Mouse (Mus musculus): Measurements from ENCODE around the gene Usp5. TPM values are rescaled to one million over a fixed set of nuclear protein-coding genes. Genes with fewer than 3 reads are reported as not detected.
"Not testable (repeated sequence)": the region's sequence is repeated elsewhere in the genome, so short reads cannot be mapped to it uniquely, and the experiment has no call there.

Usp5 gene
- polyA plus RNA-seq, 1 experiment: 66.2 TPM

DNA sequence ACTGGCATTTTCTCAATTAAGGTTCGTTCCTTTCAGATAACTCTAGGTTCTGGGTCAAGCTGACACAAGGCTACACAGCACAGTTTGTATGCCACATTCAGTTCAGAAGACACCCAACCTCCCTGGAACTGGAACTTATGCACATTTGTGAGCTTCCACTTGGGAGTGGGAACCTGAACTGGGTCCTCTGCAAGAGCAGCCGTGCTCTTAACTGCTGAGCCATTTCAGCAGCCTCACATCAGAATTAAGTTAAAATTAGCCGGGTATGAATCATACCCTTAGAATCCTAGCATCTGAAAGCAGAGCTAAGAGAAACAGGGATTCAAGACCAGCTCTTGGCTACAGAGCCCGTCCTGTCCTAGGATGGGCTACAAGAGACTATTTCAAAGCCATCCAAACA, 21.9 kb downstream of the Usp5 start:
- Histone ChIP-seq H3K4me1 (ENCODE audit: control insufficient read depth, insufficient read depth, low read length) (peaks cover 32% of the 10 kb centered on the region; the same call in 1 of the 2 replicates), H3K36me3 (ENCODE audit: control insufficient read depth, insufficient read depth, low read length) (peaks cover 4% of the 10 kb centered on the region), H3K27me3 (replicated peaks; ENCODE audit: control insufficient read depth, insufficient read depth, low read length) (no peaks in the 10 kb centered on the region), H3K27ac (ENCODE audit: insufficient read depth, low read depth, low read length) (peak overlapping the region; percentile 94; the same call in 1 of the 2 replicates), H3K4me3 (ENCODE audit: insufficient read depth, low read depth, low read length) (no peak overlapping the region)
- no peak for DNase-seq
- TF ChIP-seq POLR2A (IDR thresholded peaks at IDR 0.05; ENCODE audit: low read depth, low read length) (no peak), CTCF (conservative IDR thresholded peaks at IDR 0.05; ENCODE audit: insufficient read depth, insufficient read length, low read depth, low read length) (no peak)
- WGBS: 81% methylated on average over 4 of the region's 4 CpGs

DNA sequence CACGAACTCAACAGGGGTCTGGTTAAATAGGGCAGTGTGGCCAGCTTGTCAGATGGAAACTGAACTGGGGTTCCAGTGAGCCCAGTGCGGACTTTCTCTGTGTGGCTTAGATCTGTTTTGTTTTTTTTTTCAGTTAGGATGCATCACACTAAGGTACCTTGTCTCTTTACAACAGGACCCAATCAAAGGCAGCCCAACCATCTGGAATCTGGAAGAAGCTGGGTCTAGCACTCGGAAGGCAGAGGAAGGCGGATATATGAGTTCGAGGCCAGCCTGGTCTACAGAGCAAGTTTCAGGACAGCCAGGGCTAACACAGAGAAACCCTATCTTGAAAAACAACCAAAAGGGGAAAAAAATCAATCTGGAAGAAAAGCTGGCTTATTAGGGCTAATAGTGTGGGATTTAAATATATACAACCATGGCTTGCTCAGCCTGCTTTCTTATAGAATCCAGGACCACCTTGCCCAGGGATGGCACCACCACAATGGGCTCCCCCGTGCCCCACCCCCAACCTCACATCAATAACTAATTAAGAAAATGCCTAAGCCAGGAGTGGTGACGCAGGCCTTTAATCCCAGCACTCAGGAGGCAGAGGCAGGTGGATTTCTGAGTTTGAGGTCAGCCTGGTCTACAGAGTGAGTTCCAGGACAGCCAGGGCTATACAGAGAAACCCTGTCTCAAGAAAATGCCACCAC, 22.7 kb downstream of the Usp5 start:
- TF ChIP-seq CTCF (conservative IDR thresholded peaks at IDR 0.05; ENCODE audit: insufficient read depth, insufficient read length, low read depth, low read length) (no peak), POLR2A (IDR thresholded peaks at IDR 0.05; ENCODE audit: low read depth, low read length) (no peak)
- Histone ChIP-seq H3K36me3 (ENCODE audit: control insufficient read depth, insufficient read depth, low read length) (no peaks in the 10 kb centered on the region), H3K27ac (ENCODE audit: insufficient read depth, low read depth, low read length) (peak overlapping the region; percentile 70), H3K27me3 (replicated peaks; ENCODE audit: control insufficient read depth, insufficient read depth, low read length) (no peaks in the 10 kb centered on the region), H3K4me3 (ENCODE audit: insufficient read depth, low read depth, low read length) (0 out of 2 replicates have a peak overlapping the region, but pooled peaks have one; percentile 2), H3K4me1 (ENCODE audit: control insufficient read depth, insufficient read depth, low read length) (peaks cover 26% of the 10 kb centered on the region; the same call in 1 of the 2 replicates)
- 78% methylated on average over 7 of the region's 7 CpGs for WGBS
- no peak for DNase-seq

DNA sequence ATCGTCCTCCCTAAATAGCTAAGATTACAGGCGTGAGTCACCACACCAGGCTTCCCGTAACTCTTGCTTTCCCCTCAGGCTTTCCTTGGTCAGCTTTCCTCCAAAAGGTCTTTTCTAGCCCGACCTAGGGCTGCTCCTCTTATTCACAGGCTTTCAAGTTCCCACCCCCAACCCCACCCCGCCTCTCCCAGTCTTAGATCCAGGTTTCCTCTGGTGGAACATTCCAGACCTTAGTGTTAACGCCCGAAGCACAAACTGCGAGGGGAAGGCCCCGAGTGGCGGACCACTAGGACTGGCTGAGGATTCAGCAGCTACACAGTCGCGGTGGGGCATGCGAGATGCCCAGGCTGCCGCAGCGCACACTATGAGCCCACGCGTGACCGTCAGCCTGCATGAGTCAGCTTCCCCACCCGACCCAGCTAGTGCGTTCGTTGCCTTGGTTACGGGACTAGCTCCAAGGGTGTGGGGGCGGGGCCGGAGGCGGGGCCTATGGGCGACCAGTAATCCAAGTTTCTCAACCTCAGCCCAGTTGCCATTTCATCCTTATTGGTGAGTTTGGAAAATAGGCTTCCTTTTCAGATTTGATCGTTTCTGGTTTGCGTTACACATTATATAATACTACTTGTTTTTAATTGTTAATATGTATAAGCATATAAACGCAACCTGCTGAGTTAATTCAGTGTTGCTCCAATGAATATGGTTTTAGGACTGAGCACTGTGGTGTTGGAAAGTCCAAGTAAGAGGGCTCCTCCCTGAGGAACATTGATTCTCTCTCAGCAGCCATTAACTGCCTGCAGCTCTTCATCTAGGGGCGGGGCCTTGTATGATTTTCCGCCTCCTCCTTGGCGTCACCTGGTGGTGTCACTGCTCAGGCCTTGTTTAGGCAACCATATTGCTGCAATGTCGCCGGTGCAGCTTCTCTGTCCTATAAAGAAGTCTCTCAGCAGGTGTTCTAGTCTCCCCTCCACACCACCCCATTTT, 23.7 kb downstream of the Usp5 start:
- H3K27ac ChIP-seq (ENCODE audit: insufficient read depth, low read depth, low read length): peak overlapping the region; percentile 89
- under 1% methylated on average over 34 of the region's 34 CpGs for WGBS

DNA sequence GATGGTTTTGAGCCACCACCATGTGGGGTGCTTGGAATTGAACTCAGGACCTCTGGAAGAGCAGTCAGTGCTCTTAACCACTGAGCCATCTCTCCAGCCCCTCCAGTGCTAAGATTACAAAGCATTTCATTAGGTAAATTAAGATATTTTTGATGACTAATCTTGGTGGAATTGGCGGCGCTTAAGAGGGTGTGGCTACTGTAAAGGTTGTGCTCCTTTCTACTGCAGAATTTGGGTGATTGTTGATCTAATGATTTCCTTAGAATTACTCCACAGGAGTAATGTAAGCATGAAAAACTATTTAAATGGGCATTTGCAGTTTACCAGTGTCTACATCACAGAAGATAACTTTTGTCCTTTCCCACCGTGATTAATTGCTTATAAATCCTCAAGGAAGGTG, 24.9 kb downstream of the Usp5 start:
- TF ChIP-seq CTCF (conservative IDR thresholded peaks at IDR 0.05; ENCODE audit: insufficient read depth, insufficient read length, low read depth, low read length) (no peak), POLR2A (IDR thresholded peaks at IDR 0.05; ENCODE audit: low read depth, low read length) (no peak)
- H3K27ac ChIP-seq (ENCODE audit: insufficient read depth, low read depth, low read length): no peak overlapping the region
- WGBS: 84% methylated on average over 3 of the region's 3 CpGs

More for the DNA sequence above, 23.7 kb downstream of the Usp5 start:
- Histone ChIP-seq H3K36me3 (ENCODE audit: control insufficient read depth, insufficient read depth, low read length) (no peaks in the 10 kb centered on the region), H3K4me1 (ENCODE audit: control insufficient read depth, insufficient read depth, low read length) (peaks cover 26% of the 10 kb centered on the region; the same call in 1 of the 2 replicates), H3K27me3 (replicated peaks; ENCODE audit: control insufficient read depth, insufficient read depth, low read length) (no peaks in the 10 kb centered on the region), H3K4me3 (ENCODE audit: insufficient read depth, low read depth, low read length) (peak overlapping the region; percentile 71)
- TF ChIP-seq POLR2A (IDR thresholded peaks at IDR 0.05; ENCODE audit: low read depth, low read length) (peak; percentile 81), CTCF (conservative IDR thresholded peaks at IDR 0.05; ENCODE audit: insufficient read depth, insufficient read length, low read depth, low read length) (peak; percentile 40)
- DNase-seq: peak; percentile 98

DNA sequence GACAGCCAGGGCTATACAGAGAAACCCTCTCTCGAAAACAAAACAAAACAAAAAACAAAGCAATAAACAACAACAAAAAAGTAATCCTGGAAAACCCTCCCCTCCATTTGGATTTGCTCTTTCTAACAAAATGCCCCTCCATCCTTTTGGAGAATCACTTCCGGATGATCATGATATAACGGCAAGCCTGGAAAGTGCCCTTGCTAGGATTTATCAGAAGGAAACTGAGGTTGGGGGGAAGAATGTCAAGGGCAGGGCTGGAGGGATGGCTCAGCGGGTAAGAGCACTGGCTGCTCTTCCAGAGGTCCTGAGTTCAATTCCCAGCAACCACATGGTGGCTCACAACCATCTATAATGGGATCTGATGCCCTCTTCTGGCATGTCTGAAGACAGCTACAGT, 25.6 kb downstream of the Usp5 start:
- H3K27me3 ChIP-seq (replicated peaks; ENCODE audit: control insufficient read depth, insufficient read depth, low read length); DNase-seq; H3K36me3 ChIP-seq (ENCODE audit: control insufficient read depth, insufficient read depth, low read length); H3K27ac ChIP-seq (ENCODE audit: insufficient read depth, low read depth, low read length); H3K4me3 ChIP-seq (ENCODE audit: insufficient read depth, low read depth, low read length): not testable (repeated sequence)
- WGBS: 97% methylated on average over 4 of the region's 4 CpGs
- H3K4me1 ChIP-seq (ENCODE audit: control insufficient read depth, insufficient read depth, low read length): peaks cover 23% of the 10 kb centered on the region; the same call in 1 of the 2 replicates

More for the DNA sequence above, 24.9 kb downstream of the Usp5 start:
- no peak for DNase-seq
- no peaks in the 10 kb centered on the region for H3K27me3 ChIP-seq (replicated peaks; ENCODE audit: control insufficient read depth, insufficient read depth, low read length)
- peaks cover 23% of the 10 kb centered on the region; the same call in 1 of the 2 replicates for H3K4me1 ChIP-seq (ENCODE audit: control insufficient read depth, insufficient read depth, low read length)
- no peaks in the 10 kb centered on the region for H3K36me3 ChIP-seq (ENCODE audit: control insufficient read depth, insufficient read depth, low read length)
- H3K4me3 ChIP-seq (ENCODE audit: insufficient read depth, low read depth, low read length): no peak overlapping the region

DNA sequence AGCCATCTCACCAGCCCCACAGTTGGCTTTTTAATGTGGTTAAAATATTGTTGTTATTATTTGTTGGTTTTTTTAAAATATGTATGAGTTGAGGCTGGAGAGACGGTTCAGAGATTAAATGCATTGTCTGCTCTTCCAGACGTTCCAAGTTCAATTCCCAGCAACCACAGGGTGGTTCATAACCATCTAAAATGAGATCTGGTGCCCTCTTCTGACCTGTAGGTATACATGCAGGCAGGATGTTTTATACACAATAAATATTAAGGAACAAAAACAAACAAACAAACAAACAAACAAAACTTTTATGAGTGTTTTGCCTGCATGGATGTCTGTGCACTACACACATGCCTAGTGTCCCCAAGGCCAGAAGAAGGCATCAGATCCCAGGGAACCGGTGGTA, 26.2 kb downstream of the Usp5 start:
- H3K4me3 ChIP-seq (ENCODE audit: insufficient read depth, low read depth, low read length): no peak overlapping the region
- H3K4me1 ChIP-seq (ENCODE audit: control insufficient read depth, insufficient read depth, low read length): peaks cover 21% of the 10 kb centered on the region; the same call in 1 of the 2 replicates
- 75% methylated on average over 3 of the region's 3 CpGs for WGBS
- H3K36me3 ChIP-seq (ENCODE audit: control insufficient read depth, insufficient read depth, low read length): no peaks in the 10 kb centered on the region
- TF ChIP-seq POLR2A (IDR thresholded peaks at IDR 0.05; ENCODE audit: low read depth, low read length) (no peak), CTCF (conservative IDR thresholded peaks at IDR 0.05; ENCODE audit: insufficient read depth, insufficient read length, low read depth, low read length) (no peak)
- no peak overlapping the region for H3K27ac ChIP-seq (ENCODE audit: insufficient read depth, low read depth, low read length)
- no peak for DNase-seq
- no peaks in the 10 kb centered on the region for H3K27me3 ChIP-seq (replicated peaks; ENCODE audit: control insufficient read depth, insufficient read depth, low read length)

DNA sequence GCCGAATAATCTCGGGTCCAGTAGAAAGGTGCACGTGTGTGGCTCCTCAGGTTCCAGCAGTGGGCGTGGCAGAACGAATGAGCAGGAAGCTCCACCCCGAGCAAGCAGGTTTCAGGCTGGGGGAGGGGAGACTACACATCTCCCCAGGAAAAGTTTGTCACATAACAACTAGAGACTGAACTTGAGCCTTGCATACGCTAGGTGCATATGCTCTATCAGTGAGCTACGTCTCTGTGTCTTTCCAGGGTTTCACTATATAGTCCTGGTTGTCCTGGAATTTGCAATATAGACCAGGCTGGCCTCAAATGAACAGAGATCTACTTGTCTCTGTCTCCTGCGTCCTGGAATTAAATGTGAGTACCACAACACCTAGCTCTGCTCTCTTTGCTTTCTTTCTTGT, 26.9 kb downstream of the Usp5 start:
- not testable (repeated sequence) for DNase-seq; H3K4me3 ChIP-seq (ENCODE audit: insufficient read depth, low read depth, low read length); H3K27me3 ChIP-seq (replicated peaks; ENCODE audit: control insufficient read depth, insufficient read depth, low read length); H3K36me3 ChIP-seq (ENCODE audit: control insufficient read depth, insufficient read depth, low read length)
- WGBS: 15% methylated on average over 6 of the region's 9 CpGs
- Histone ChIP-seq H3K4me1 (ENCODE audit: control insufficient read depth, insufficient read depth, low read length) (peaks cover 14% of the 10 kb centered on the region; the same call in 1 of the 2 replicates), H3K27ac (ENCODE audit: insufficient read depth, low read depth, low read length) (peak overlapping the region; percentile 41; the same call in 1 of the 2 replicates)

Measured in kidney, adult 2 months (tissue).